Mouse (Mus musculus) urinary bladder, adult 18-20 months (tissue): ENCODE data around the gene Grb7.

Experiments
- DNase-seq, 2 experiments: peaks; one replicate each; pipeline ENCODE4 v3.0.0; 2022; ENCODE audit warnings: low spot score in 2 of 2, mixed read lengths in 2 of 2

Gene Grb7

GRCm38 (mm10) chr11:98445238-98445637 is 956 bp upstream of the Grb7 start:
- DNase-seq, result no peak

- DNase-seq, result peak in 1 of 2 experiments; percentile 41
Observed at GRCm38 (mm10) chr11:98445679-98446078, 515 bp upstream of the Grb7 start.

DNA sequence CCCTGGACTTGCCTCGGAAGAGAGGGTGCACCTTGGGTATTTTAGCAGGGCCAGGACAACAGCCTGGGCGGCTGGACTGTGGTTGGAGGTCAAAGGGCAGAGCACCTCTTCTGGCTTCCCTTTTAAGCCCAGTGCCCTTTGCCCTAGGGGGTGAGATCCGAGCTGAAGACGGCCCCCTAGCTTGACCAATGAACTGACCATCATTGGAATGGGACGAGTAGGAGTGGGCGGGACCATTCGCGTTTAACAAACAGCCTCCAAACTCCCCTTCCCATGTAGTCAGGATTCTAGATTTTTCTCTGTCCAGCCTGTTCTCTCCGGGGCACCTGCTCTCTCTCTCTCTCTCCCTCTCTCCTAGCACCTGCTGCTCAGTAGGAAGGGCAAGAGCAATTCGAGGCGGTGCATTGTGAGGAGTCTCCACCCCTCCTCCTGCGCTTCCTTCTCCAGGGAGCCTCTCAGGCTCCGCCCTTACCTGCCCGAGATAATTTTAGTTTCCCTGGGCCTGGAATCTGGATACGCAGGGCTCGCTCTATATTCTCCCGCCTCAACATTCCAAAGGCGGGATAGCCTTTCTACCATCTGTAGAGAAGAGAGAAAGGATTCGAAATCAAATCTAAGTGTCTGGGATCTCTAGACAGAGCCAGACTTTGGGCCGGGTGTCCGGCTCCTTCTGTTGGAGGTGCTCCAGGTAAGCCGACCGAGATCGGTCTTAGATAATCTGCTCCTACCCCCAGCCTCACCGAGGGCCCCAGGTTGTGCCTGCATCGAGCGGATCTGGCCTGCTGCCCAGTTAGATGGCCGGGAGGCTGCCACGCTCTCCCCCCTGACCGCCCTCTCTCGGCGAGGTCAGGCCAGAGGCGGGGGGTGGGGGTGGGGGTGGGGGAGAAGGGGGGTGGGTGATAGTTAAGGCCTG is 624 bp downstream of the Grb7 start:
- peak; percentile 26 to 62 for DNase-seq

DNA sequence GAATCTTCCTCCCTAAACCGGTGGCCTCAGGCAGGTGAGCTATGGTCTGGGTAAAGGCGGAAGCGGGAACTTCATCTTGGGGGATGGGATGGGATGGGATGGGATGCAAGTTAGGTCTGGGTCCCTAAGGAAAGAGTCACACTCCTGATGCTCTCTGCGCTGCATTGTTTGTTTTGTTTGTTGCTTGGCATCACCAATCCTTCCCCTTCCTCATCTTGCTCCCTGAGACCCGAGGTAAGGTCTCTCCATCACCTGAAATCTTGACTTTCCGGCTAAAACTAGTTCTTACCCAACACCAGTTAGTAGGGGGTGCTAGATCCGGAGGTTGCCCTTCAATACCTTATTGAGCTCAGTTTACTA is 1.3 kb downstream of the Grb7 start:
- DNase-seq, result no peak

GRCm38 (mm10) chr11:98448191-98448790 is 2.1 kb downstream of the Grb7 start:
- peak in 1 of 2 experiments; percentile 65 for DNase-seq

- no peak for DNase-seq
Observed at GRCm38 (mm10) chr11:98449419-98449818, 3.2 kb downstream of the Grb7 start.

- DNase-seq, result no peak
Observed at GRCm38 (mm10) chr11:98449921-98450771, 4.0 kb downstream of the Grb7 start.

GRCm38 (mm10) chr11:98455484-98455883 is 9.3 kb downstream of the Grb7 start:
- no peak for DNase-seq

DNA sequence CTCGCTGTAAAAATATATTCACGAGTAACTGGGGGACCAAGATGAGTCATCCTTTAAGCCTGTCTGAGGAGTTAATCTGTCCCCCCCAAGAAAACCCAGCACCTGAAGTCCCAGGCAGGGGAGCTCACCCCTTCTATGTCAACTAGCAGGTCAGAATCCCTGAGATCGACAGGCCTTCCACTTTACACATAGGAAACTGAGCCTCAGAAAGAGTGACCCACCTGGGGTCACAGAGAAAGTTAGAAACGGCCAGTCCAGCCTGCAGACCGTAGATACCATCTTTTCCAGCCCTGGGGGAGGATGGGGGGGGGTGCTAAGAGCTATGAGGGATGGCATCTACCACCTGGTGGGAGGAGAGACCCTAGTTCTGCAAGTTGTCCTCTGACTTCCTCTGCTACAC is 10.4 kb downstream of the Grb7 start:
- no peak for DNase-seq

DNA sequence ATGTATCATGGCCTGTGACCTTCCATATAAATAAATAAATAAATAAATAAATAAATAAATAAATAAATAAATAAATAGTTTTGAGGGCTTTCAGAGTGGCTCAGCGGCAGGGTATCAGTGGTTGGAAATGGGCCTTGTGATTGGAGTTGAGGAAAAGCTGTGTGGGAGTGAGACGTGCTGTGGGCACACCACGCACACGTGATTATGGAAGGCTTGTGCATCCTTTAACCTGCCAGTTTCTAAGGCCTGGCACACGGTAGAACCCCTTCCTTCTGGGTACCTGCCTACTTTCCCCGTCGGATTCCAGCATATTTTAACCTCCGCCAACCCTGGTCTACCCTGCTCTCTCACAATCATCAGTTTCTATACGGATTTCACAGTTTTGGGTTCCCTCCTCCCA is 10.8 kb downstream of the Grb7 start:
- DNase-seq, result no peak

- peak; percentile 83 to 91 for DNase-seq
Observed at GRCm38 (mm10) chr11:98457367-98458120, 11.3 kb downstream of the Grb7 start.

DNA sequence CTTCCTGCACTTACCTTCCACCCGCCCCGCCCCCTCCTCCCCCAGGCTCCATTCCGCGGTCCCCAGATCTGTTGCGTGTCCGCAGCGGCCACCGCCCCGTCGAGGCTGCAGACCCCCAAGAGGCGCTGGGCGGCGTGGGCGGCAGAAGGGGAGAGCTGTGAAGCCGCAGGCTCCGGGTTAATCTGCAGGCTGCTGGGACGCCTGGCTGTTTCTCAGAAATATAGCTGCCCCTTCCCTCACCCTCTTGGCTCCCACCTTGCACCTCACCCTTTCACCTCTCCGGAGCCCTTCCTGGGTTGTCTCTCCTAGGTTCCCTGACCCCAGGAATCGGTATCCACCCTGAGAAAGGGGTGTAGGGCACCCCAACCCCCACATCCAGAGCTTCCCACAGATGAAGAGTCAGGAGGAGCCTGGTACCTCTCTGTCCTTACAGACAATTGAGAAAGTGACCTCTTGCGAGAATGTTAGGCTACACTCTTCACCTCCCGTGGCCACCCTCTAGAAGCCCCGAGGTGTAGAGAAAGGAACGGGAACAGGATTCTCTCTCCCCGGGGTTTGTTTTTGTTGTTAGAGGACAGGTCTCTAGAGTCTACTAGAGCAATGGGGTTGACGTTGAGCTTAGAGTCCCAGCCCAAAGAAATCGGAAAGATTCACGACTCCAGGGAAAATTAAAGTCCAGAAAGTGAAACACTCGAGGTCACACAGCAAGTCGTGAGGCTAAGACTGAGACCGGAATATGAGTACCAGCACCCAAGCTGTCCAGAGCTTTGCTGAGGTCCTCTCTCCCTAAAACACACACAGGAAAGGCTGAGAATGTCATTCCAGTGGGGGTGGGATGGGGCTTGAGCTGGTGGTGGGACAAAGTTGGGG is 12.2 kb downstream of the Grb7 start:
- DNase-seq, result no peak

- no peak for DNase-seq
Observed at GRCm38 (mm10) chr11:98459071-98459741, 13.0 kb downstream of the Grb7 start.

- DNase-seq, result no peak
Observed at GRCm38 (mm10) chr11:98459860-98460259, 13.7 kb downstream of the Grb7 start.

DNA sequence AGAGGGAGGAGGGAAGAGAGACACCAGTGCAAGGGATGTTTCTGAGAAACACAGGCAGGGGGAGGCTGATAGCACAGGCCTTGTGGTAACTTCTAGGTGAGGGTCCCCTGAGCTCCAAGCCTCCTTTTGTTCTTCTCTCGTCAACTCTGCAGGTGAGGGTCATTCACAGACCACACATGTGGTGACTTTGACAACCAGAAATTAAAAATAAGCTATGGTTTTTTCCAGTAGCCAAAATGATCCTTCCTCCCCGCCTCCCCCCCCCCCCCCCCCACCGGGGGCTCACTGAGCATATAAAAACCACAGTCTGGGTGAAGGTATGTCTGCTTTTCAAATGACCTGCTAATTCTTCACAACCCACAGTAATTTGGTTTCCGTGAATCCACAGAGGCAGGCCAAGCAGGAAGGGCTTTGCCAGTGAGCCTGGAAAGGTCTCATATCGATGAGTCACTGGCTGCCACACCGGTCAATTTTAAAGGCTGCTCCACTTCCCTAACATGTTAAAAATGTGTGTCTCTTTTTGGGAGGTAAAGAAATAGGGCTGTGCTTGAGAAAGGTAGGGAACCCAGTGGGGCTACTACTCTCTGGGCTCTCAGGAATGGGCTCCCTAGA is 15.0 kb downstream of the Grb7 start:
- no peak for DNase-seq

GRCm38 (mm10) chr11:98462255-98462654 is 16.1 kb downstream of the Grb7 start:
- DNase-seq, result no peak

- DNase-seq, result no peak
Observed at GRCm38 (mm10) chr11:98463911-98464310, 17.7 kb downstream of the Grb7 start.

GRCm38 (mm10) chr11:98464516-98464915 is 18.3 kb downstream of the Grb7 start:
- no peak for DNase-seq
